Mouse (Mus musculus) G1E (cell line): ENCODE results near the gene Shd. TPM values are rescaled to one million over a fixed set of nuclear protein-coding genes. Genes with fewer than 3 reads are reported as not detected.

Experiments used
- ATAC-seq: 2 replicates; pipeline ENCODE4 v1.8.0; 2016; ENCODE audit warnings: mild to moderate bottlenecking; ENCODE audit not compliant: insufficient number of reproducible peaks, poor library complexity, low FRiP score, severe bottlenecking; ENCODE audit errors: extremely low read depth
- DNase-seq: peaks from one replicate; pipeline ENCODE4 v3.0.0; 2012; ENCODE audit warnings: low spot score
- H3K27me3 ChIP-seq: 2 replicates; pipeline ENCODE4 v1.6.1; 2012; ENCODE audit warnings: mild to moderate bottlenecking, low read length, inconsistent platforms; ENCODE audit not compliant: insufficient read depth
- H3K36me3 ChIP-seq: replicated peaks from 2 replicates; pipeline ENCODE3; 2012; ENCODE audit warnings: mild to moderate bottlenecking, inconsistent platforms
- H3K4me1 ChIP-seq: 2 replicates; pipeline ENCODE4 v1.6.1; 2012; ENCODE audit warnings: low read depth, low read length, inconsistent platforms, mixed read lengths; ENCODE audit not compliant: insufficient read depth
- H3K4me3 ChIP-seq: 2 replicates; pipeline ENCODE4 v1.5.1; 2012; ENCODE audit warnings: low read depth, mild to moderate bottlenecking, inconsistent platforms, low read length, moderate library complexity, mixed read lengths
- H3K9me3 ChIP-seq: replicated peaks from 2 replicates; pipeline ENCODE4 v1.6.1; 2012; ENCODE audit warnings: inconsistent platforms
- CTCF ChIP-seq: IDR thresholded peaks from 2 replicates; pipeline ENCODE4 v1.5.1; 2012; ENCODE audit warnings: low read depth, low read length, inconsistent platforms, mixed read lengths
- GATA1 ChIP-seq: IDR thresholded peaks from 2 replicates; pipeline ENCODE4 v1.6.1; 2012; ENCODE audit warnings: borderline replicate concordance, low read length, inconsistent platforms, mixed read lengths
- GATA2 ChIP-seq: IDR thresholded peaks from 2 replicates; pipeline ENCODE4 v1.6.1; 2012; ENCODE audit warnings: low read depth, low read length, inconsistent platforms, borderline replicate concordance
- POLR2AphosphoS5 ChIP-seq: IDR thresholded peaks from 2 replicates; pipeline ENCODE4 v1.6.1; 2012; ENCODE audit warnings: low read depth, low read length, inconsistent platforms; ENCODE audit not compliant: insufficient replicate concordance
- TAL1 ChIP-seq: conservative IDR thresholded peaks from 2 replicates; pipeline ENCODE4 v1.6.1; 2012; ENCODE audit warnings: low read depth, low read length, inconsistent platforms, mixed read lengths
- polyA plus RNA-seq: library from polyadenylated mRNA; stranded (reverse); fragments of >175 nt; gene quantifications from 2 replicates; pipeline ENCODE4 v1.2.3, GENCODE M21; 2012
- total RNA-seq, 2 experiments: library from RNA; stranded (forward) in 1 of 2; stranded (reverse) in 1 of 2; fragments of 200-1000 nt in 1 of 2; fragments of >200 nt in 1 of 2; fragmentation: Nextera tagmentation in 1 of 2; gene quantifications; 2 replicates each; pipeline ENCODE4 v1.2.3; 2014 to 2017

The Shd gene
- total and polyA plus RNA-seq, 3 experiments, result 0.33 TPM; not detected in 2

- peaks cover 69% of the 10 kb centered on the region for H3K4me1 ChIP-seq
- no peaks in the 10 kb centered on the region for H3K27me3 ChIP-seq
- no peak for ATAC-seq
- TF ChIP-seq GATA2 (no peak), GATA1 (no peak), POLR2AphosphoS5 (no peak), TAL1 (no peak), CTCF (no peak)
- H3K9me3 ChIP-seq, result no peaks in the 10 kb centered on the region
- no peak overlapping the region for H3K4me3 ChIP-seq
- no peak for DNase-seq
- H3K36me3 ChIP-seq, result peaks cover 99% of the 10 kb centered on the region
These were observed 54.2 kb downstream of the Shd start for GRCm38 (mm10) chr17:56024476-56024875.

DNA sequence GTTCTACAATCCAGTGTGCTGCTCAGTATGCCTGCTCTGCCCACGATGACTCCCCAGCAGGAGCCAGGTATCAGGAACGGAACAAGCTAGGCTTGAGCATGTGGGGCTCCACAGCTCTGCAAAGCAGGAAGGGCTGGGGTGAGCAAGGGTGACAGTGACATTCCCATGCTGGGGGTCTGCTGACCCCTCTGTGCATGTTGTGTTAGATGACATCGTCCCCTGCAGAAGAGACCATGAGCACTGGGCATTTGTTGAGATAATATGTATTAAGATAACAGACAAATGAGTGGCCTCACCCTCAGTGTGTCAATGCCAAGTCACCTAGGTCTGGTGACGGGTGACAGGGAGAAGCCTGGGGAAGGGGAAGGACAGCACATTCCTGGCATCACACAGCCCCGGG lies 54.7 kb downstream of the Shd start:
- peaks cover 99% of the 10 kb centered on the region for H3K36me3 ChIP-seq
- no peak overlapping the region for H3K4me3 ChIP-seq
- DNase-seq (no peak), ATAC-seq (no peak)
- H3K4me1 ChIP-seq, result peaks cover 69% of the 10 kb centered on the region
- TF ChIP-seq POLR2AphosphoS5 (no peak), CTCF (no peak), GATA1 (no peak), GATA2 (no peak), TAL1 (no peak)
- H3K27me3 ChIP-seq, result no peaks in the 10 kb centered on the region
- no peaks in the 10 kb centered on the region for H3K9me3 ChIP-seq

Other genes with a start within 250 kb of the Shd start
- 0.53 and 2.1 TPM in 2 replicates for gene Adgre4, start 220.5 kb upstream of the Shd start, total RNA-seq (2014; fragmentation: Nextera tagmentation)
- gene Adgre4, start 220.5 kb upstream of the Shd start, total RNA-seq (2017), result 0.70 and 1.1 TPM in 2 replicates
- 0.02 TPM in 1 of 2 replicates, not detected in the other for gene Adgre4, start 220.5 kb upstream of the Shd start, polyA plus RNA-seq
- gene Zfp119a, start 91.5 kb upstream of the Shd start, total RNA-seq (2014; fragmentation: Nextera tagmentation), result 7.7 and 10.0 TPM in 2 replicates
- gene Zfp119a, start 91.5 kb upstream of the Shd start, total RNA-seq (2017), result 8.4 TPM in 2 replicates
- 0.09 and 0.26 TPM in 2 replicates for gene Zfp119a, start 91.5 kb upstream of the Shd start, polyA plus RNA-seq
- gene Zfp959, start 78.4 kb upstream of the Shd start, total RNA-seq (2014; fragmentation: Nextera tagmentation), result 14.7 and 21.5 TPM in 2 replicates
- 17.8 and 19.9 TPM in 2 replicates for gene Zfp959, start 78.4 kb upstream of the Shd start, total RNA-seq (2017)
- gene Zfp959, start 78.4 kb upstream of the Shd start, polyA plus RNA-seq, result 1.2 and 1.3 TPM in 2 replicates
- gene Zfp119b, start 21.0 kb upstream of the Shd start, total RNA-seq (2014; fragmentation: Nextera tagmentation), result 2.2 and 4.2 TPM in 2 replicates
- 7.8 and 10.0 TPM in 2 replicates for gene Zfp119b, start 21.0 kb upstream of the Shd start, total RNA-seq (2017)
- gene Zfp119b, start 21.0 kb upstream of the Shd start, polyA plus RNA-seq, result 0.22 and 0.39 TPM in 2 replicates
- 0.63 and 0.98 TPM in 2 replicates for gene Ebi3, start 17.8 kb upstream of the Shd start, total RNA-seq (2014; fragmentation: Nextera tagmentation)
- gene Ebi3, start 17.8 kb upstream of the Shd start, total RNA-seq (2017), result 1.6 and 2.0 TPM in 2 replicates
- 2.5 and 2.6 TPM in 2 replicates for gene Ebi3, start 17.8 kb upstream of the Shd start, polyA plus RNA-seq
- 8.3 and 12.6 TPM in 2 replicates for gene Yju2, start 11.4 kb upstream of the Shd start, total RNA-seq (2014; fragmentation: Nextera tagmentation)
- gene Yju2, start 11.4 kb upstream of the Shd start, total RNA-seq (2017), result 16.7 and 18.1 TPM in 2 replicates
- gene Yju2, start 11.4 kb upstream of the Shd start, polyA plus RNA-seq, result 27.8 and 33.5 TPM in 2 replicates
- not detected in 2 replicates for gene Fsd1, start 16.0 kb downstream of the Shd start, total RNA-seq (2014; fragmentation: Nextera tagmentation)
- 0.27 TPM in 1 of 2 replicates, not detected in the other for gene Fsd1, start 16.0 kb downstream of the Shd start, total RNA-seq (2017)
- not detected in 2 replicates for gene Fsd1, start 16.0 kb downstream of the Shd start, polyA plus RNA-seq
- gene Stap2, start 35.1 kb downstream of the Shd start, total RNA-seq (2014; fragmentation: Nextera tagmentation), result not detected in 2 replicates
- 0.27 and 0.29 TPM in 2 replicates for gene Stap2, start 35.1 kb downstream of the Shd start, total RNA-seq (2017)
- not detected in 2 replicates for gene Stap2, start 35.1 kb downstream of the Shd start, polyA plus RNA-seq
- gene Mpnd, start 35.2 kb downstream of the Shd start, total RNA-seq (2014; fragmentation: Nextera tagmentation), result 11.2 and 25.4 TPM in 2 replicates
- gene Mpnd, start 35.2 kb downstream of the Shd start, total RNA-seq (2017), result 39.1 and 43.9 TPM in 2 replicates
- 46.2 and 48.5 TPM in 2 replicates for gene Mpnd, start 35.2 kb downstream of the Shd start, polyA plus RNA-seq
- 21.6 and 24.3 TPM in 2 replicates for gene Sh3gl1, start 66.2 kb downstream of the Shd start, total RNA-seq (2014; fragmentation: Nextera tagmentation)
- gene Sh3gl1, start 66.2 kb downstream of the Shd start, total RNA-seq (2017), result 28.5 and 30.1 TPM in 2 replicates
- 64.2 and 74.6 TPM in 2 replicates for gene Sh3gl1, start 66.2 kb downstream of the Shd start, polyA plus RNA-seq
- 31.2 and 32.9 TPM in 2 replicates for gene Chaf1a, start 70.0 kb downstream of the Shd start, total RNA-seq (2014; fragmentation: Nextera tagmentation)
- gene Chaf1a, start 70.0 kb downstream of the Shd start, total RNA-seq (2017), result 29.0 and 31.3 TPM in 2 replicates
- 84.1 and 143 TPM in 2 replicates for gene Chaf1a, start 70.0 kb downstream of the Shd start, polyA plus RNA-seq
- 9.0 and 9.3 TPM in 2 replicates for gene Ubxn6, start 104.6 kb downstream of the Shd start, total RNA-seq (2014; fragmentation: Nextera tagmentation)
- gene Ubxn6, start 104.6 kb downstream of the Shd start, total RNA-seq (2017), result 17.1 and 19.1 TPM in 2 replicates
- 21.2 and 21.4 TPM in 2 replicates for gene Ubxn6, start 104.6 kb downstream of the Shd start, polyA plus RNA-seq
- 31.1 and 37.6 TPM in 2 replicates for gene Hdgfl2, start 109.2 kb downstream of the Shd start, total RNA-seq (2014; fragmentation: Nextera tagmentation)
- gene Hdgfl2, start 109.2 kb downstream of the Shd start, total RNA-seq (2017), result 73.3 and 76.0 TPM in 2 replicates
- gene Hdgfl2, start 109.2 kb downstream of the Shd start, polyA plus RNA-seq, result 174 and 201 TPM in 2 replicates
- gene Plin4, start 139.3 kb downstream of the Shd start, total RNA-seq (2014; fragmentation: Nextera tagmentation), result not detected in 2 replicates
- gene Plin4, start 139.3 kb downstream of the Shd start, total RNA-seq (2017), result 0.05 and 0.06 TPM in 2 replicates
- not detected in 2 replicates for gene Plin4, start 139.3 kb downstream of the Shd start, polyA plus RNA-seq
- not detected in 2 replicates for gene Plin5, start 147.1 kb downstream of the Shd start, total RNA-seq (2014; fragmentation: Nextera tagmentation)
- gene Plin5, start 147.1 kb downstream of the Shd start, total RNA-seq (2017), result 0.06 TPM in 1 of 2 replicates, not detected in the other
- gene Plin5, start 147.1 kb downstream of the Shd start, polyA plus RNA-seq, result not detected in 2 replicates
- gene Lrg1, start 151.5 kb downstream of the Shd start, total RNA-seq (2014; fragmentation: Nextera tagmentation), result not detected in 2 replicates
- not detected in 2 replicates for gene Lrg1, start 151.5 kb downstream of the Shd start, total RNA-seq (2017)
- 0.04 TPM in 1 of 2 replicates, not detected in the other for gene Lrg1, start 151.5 kb downstream of the Shd start, polyA plus RNA-seq
- gene Sema6b, start 169.9 kb downstream of the Shd start, total RNA-seq (2014; fragmentation: Nextera tagmentation), result 2.7 and 4.0 TPM in 2 replicates
- gene Sema6b, start 169.9 kb downstream of the Shd start, total RNA-seq (2017), result 3.4 and 3.6 TPM in 2 replicates
- gene Sema6b, start 169.9 kb downstream of the Shd start, polyA plus RNA-seq, result 14.1 and 16.1 TPM in 2 replicates
- 2.0 and 2.1 TPM in 2 replicates for gene Tnfaip8l1, start 192.0 kb downstream of the Shd start, total RNA-seq (2014; fragmentation: Nextera tagmentation)
- 2.8 and 3.2 TPM in 2 replicates for gene Tnfaip8l1, start 192.0 kb downstream of the Shd start, total RNA-seq (2017)
- gene Tnfaip8l1, start 192.0 kb downstream of the Shd start, polyA plus RNA-seq, result 1.0 and 1.1 TPM in 2 replicates
- 19.9 and 22.0 TPM in 2 replicates for gene Mydgf, start 213.5 kb downstream of the Shd start, total RNA-seq (2014; fragmentation: Nextera tagmentation)
- 32.3 and 36.2 TPM in 2 replicates for gene Mydgf, start 213.5 kb downstream of the Shd start, total RNA-seq (2017)
- 27.3 and 36.6 TPM in 2 replicates for gene Mydgf, start 213.5 kb downstream of the Shd start, polyA plus RNA-seq
- gene Dpp9, start 248.4 kb downstream of the Shd start, total RNA-seq (2014; fragmentation: Nextera tagmentation), result 22.4 and 26.8 TPM in 2 replicates
- 13.0 and 14.4 TPM in 2 replicates for gene Dpp9, start 248.4 kb downstream of the Shd start, total RNA-seq (2017)
- gene Dpp9, start 248.4 kb downstream of the Shd start, polyA plus RNA-seq, result 61.8 and 62.4 TPM in 2 replicates